Mouse (Mus musculus): ENCODE data around the gene Usp38.

DNA sequence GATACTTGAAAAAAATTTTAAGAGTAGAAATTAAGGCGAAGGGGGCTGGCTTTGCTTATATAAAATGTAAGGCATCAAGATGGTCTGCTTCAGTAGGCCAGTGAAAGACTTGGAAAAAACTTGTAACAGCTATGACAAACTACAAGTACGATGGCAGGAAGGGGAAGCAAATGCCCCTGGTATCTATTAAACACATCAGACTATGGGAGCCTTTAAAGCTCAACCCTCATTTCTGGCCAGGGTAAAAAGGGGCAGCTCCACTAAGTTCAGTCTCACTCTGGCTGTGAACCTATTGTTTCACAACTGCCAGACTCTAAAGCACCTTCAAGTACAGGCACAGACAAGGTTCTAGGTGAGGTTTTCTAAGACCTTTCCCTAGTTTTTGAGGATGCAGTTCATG, 2.0 kb downstream of the Usp38 start:
- TF ChIP-seq MAFK (IDR thresholded peaks at IDR 0.05; ENCODE audit: insufficient read depth, low read depth, low read length) (no peak), CHD2 (IDR thresholded peaks at IDR 0.05; ENCODE audit: low read depth, low read length) (no peak), ZC3H11A (IDR thresholded peaks at IDR 0.05; ENCODE audit: borderline replicate concordance, low read depth, low read length) (no peak), HCFC1 (IDR thresholded peaks at IDR 0.05; ENCODE audit: borderline replicate concordance, insufficient read depth, low read length) (no peak), ZNF384 (IDR thresholded peaks at IDR 0.05; ENCODE audit: low read depth, low read length) (no peak)

Data from ES-E14 (cell line).